Mouse (Mus musculus) cerebellum, postnatal 25 days (tissue): ENCODE measurements around the gene Megf11.

ENCODE experiments used
- DNase-seq, 2 experiments: peaks; one replicate each; pipeline ENCODE4 v3.0.0; 2021; ENCODE audit warnings: mixed read lengths in 2 of 2

The Megf11 gene

GRCm38 (mm10) chr9:64395238-64395920, 10.0 kb downstream of the Megf11 start:
- peak in 1 of 2 experiments; percentile 36 for DNase-seq

- DNase-seq: peak in 1 of 2 experiments; percentile 79
Observed at GRCm38 (mm10) chr9:64397108-64397507, 11.7 kb downstream of the Megf11 start.

GRCm38 (mm10) chr9:64399121-64399520, 13.7 kb downstream of the Megf11 start:
- DNase-seq: peak in 1 of 2 experiments; percentile 37

GRCm38 (mm10) chr9:64402141-64402540, 16.7 kb downstream of the Megf11 start:
- DNase-seq: peak in 1 of 2 experiments; percentile 9

GRCm38 (mm10) chr9:64406841-64407240, 21.4 kb downstream of the Megf11 start:
- peak; percentile 8 to 38 for DNase-seq

- peak; percentile 53 to 67 for DNase-seq
Observed at GRCm38 (mm10) chr9:64407390-64407970, 22.1 kb downstream of the Megf11 start.

- DNase-seq: peak; percentile 7 to 9
Observed at GRCm38 (mm10) chr9:64408821-64409220, 23.4 kb downstream of the Megf11 start.

GRCm38 (mm10) chr9:64420471-64420870, 35.0 kb downstream of the Megf11 start:
- no peak for DNase-seq

- DNase-seq: no peak
Observed at GRCm38 (mm10) chr9:64421986-64422616, 36.7 kb downstream of the Megf11 start.

GRCm38 (mm10) chr9:64423912-64424311, 38.5 kb downstream of the Megf11 start:
- DNase-seq: peak in 1 of 2 experiments; percentile 57

- DNase-seq: no peak
Observed at GRCm38 (mm10) chr9:64436121-64436520, 50.7 kb downstream of the Megf11 start.

- DNase-seq: no peak
Observed at GRCm38 (mm10) chr9:64440101-64440500, 54.7 kb downstream of the Megf11 start.

GRCm38 (mm10) chr9:64445981-64446380, 60.6 kb downstream of the Megf11 start:
- DNase-seq: no peak

- no peak for DNase-seq
Observed at GRCm38 (mm10) chr9:64447070-64447469, 61.6 kb downstream of the Megf11 start.

GRCm38 (mm10) chr9:64447522-64447921, 62.1 kb downstream of the Megf11 start:
- DNase-seq: peak; percentile 73 to 85

GRCm38 (mm10) chr9:64452769-64453168, 67.3 kb downstream of the Megf11 start:
- no peak for DNase-seq

- no peak for DNase-seq
Observed at GRCm38 (mm10) chr9:64454196-64454595, 68.8 kb downstream of the Megf11 start.

GRCm38 (mm10) chr9:64455910-64456309, 70.5 kb downstream of the Megf11 start:
- no peak for DNase-seq

- DNase-seq: no peak
Observed at GRCm38 (mm10) chr9:64457596-64457995, 72.2 kb downstream of the Megf11 start.

- DNase-seq: no peak
Observed at GRCm38 (mm10) chr9:64461568-64462308, 76.3 kb downstream of the Megf11 start.

GRCm38 (mm10) chr9:64462870-64463269, 77.4 kb downstream of the Megf11 start:
- no peak for DNase-seq

- peak; percentile 48 to 63 for DNase-seq
Observed at GRCm38 (mm10) chr9:64466090-64466489, 80.7 kb downstream of the Megf11 start.

GRCm38 (mm10) chr9:64466564-64466963, 81.1 kb downstream of the Megf11 start:
- peak; percentile 59 to 74 for DNase-seq
